Mouse (Mus musculus) cerebellum, adult 2 months (tissue): Measurements from ENCODE around the gene Hrh1.

Experiments
- CTCF ChIP-seq: fragments of 200-500 bp; IDR thresholded peaks from 2 replicates; pipeline ENCODE4 v1.5.1; 2011; ENCODE audit warnings: low read depth, mild to moderate bottlenecking, control low read depth, low read length, moderate library complexity, borderline replicate concordance; ENCODE audit not compliant: insufficient read depth
- POLR2A ChIP-seq: fragments of 200-500 bp; IDR thresholded peaks from 2 replicates; pipeline ENCODE4 v1.6.1; 2011; ENCODE audit warnings: low read length, control low read depth, borderline replicate concordance; ENCODE audit not compliant: insufficient read depth

GRCm38 (mm10) chr6:114418037-114418436, 20.3 kb downstream of the Hrh1 start:
- TF ChIP-seq CTCF (no peak), POLR2A (no peak)
